Mouse (Mus musculus): Measurements from ENCODE around the gene Sntb2.

DNA sequence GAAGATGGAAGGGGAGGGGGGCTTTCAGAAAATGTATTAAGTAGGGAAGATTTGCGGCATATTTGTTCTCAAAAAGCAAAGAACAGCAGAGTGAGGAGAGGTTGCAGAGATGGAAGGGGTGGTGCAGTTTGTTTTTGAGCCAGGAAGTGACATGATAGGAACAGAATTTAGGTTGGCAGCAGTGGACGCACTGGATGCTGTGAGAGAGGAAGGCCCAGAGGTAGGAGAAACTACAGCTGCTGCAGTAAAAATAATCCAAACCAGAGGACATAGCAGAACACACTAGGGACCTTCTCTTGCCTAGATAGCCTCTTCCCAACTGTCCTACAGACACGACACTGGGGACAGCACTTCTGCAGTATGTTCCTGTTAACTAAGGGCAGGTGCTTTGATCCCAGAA is 9.2 kb downstream of the Sntb2 start:
- TF ChIP-seq CTCF (conservative IDR thresholded peaks at IDR 0.05; ENCODE audit: low read length), result no peak
- TF ChIP-seq NANOG (IDR thresholded peaks at IDR 0.05; ENCODE audit: borderline replicate concordance, low read length), result no peak
- TF ChIP-seq POU5F1 (IDR thresholded peaks at IDR 0.05; ENCODE audit: borderline replicate concordance, low read length), result no peak
